Mouse (Mus musculus) CD8-positive naive resting alpha-beta T cell, adult 2 months (primary cell): ENCODE data around the gene Snta1.

Experiments used
- DNase-seq, 2 experiments: peaks; one replicate each; pipeline ENCODE4 v3.0.0; 2022; ENCODE audit warnings: low read depth in 2 of 2, low spot score in 2 of 2

Snta1 gene

GRCm38 (mm10) chr2:154422181-154422580 is 14.3 kb upstream of the Snta1 start:
- DNase-seq: no peak

DNA sequence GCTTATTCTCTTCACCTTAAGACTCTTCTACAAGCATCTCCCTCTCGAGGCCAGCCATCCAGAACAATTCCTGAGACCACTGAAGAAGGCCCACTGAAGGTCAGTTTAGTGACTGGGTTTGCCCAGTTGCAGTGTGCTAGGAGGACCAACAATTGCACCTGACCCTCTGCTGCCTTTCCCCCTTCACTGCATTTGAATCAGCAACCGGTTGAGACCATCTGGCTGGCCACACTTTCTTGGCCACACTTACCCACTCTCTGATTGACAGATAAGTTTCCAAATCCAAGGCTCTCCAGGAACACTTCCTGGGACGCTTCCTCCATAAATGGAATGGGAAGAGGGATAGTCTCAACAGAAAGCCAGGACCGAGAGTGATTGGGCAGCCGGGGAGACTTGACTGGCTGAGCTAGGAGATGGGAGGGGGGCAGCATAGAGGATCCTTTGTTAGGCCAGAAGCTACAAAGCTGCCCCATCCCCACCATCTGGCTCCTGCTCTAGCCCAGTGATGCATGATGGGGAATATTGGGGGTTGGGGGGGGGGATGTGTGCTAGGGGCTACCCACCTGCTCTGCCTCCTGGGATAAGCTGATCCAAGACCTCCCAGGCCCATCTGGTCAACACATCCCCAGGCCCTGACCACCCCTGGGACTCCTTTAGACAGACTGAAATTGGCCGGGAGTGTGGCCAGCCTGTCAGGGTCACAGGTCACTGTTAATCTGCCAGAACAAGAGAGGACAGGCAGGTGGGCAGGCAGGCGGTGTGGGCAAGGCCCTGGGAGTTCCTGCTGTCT is 13.2 kb upstream of the Snta1 start:
- no peak for DNase-seq

DNA sequence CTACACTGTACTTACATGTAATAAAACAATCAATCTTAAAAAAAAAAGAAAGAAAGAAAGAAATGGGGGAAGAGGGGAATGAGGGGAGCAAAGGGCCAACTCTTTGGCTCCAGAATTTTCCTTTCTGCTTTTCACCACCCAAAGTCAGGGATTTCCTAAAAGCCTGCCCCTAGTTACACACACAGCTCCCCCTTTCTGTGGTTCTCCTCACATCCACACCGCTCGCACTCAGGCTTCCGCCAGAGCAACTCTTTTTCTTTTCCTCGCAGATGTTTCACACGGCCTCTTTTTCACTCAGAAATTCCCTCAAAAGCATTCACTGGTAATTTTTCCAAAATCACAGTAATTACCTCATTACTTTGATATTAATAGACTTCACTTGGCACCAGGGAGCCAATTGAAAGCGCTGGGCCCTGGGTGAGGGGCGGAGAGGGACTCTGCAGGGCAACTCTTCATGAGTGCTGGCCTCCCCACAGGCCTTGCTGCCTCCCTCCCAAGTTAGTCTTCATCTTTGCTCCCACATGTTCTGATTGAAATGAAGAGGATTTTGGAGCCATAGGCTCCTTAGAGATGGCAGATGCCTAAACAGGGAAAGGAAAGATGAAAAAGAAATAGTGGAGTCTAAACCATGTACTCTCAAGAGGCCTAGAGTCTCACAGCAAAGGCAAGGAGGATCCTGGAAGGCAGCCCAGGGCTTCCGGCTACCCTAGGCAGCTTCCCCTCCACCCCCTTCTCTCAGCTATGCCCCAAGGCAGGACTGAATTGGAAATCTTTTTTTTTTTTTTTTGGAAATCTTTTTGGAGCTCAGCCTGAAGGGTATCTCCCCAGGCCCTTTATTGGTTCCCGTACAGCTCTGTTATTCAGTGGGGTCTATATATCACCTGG is 12.0 kb upstream of the Snta1 start:
- DNase-seq: no peak

DNA sequence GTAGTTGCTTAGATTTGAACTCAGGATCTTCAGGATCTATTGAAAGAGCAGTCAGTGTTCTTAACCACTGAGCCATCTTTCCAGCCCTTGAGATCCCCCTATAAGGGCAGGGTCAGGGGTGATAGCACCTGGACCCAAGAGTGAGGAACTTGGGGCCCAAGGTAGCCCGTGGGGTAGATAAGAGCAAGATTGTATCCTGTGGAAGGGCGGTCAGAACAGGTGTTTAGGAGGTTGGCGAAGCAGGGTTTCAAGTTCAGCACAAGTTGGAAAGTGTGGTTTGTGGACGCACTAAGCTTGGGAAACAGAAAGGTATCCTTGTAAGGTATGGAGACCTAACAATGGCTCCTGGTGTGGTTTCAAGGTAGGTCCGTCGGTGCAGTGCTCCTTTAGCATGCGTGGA is 10.1 kb upstream of the Snta1 start:
- no peak for DNase-seq

DNA sequence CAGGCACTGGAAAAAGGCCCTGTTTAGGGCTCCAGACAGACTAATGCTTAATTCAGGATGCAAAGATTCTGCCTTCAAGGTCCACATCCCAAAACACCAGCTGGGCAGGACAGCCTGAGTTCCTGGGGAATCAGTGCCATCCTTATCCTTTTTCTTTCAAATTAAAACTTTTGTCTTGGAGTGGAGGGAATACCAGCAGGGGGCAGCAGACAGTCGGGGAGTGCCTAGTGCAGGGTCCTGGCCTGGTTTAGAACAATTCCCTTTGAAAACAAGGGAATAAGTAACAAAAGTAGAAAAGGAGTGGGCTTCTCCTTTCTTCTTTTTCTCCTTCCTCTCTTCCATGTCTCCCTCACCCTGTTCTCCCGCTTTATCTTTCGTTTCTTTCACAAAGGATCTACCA is 9.2 kb upstream of the Snta1 start:
- peak; percentile 33 to 43 for DNase-seq

- peak in 1 of 2 experiments; percentile 22 for DNase-seq
These were observed 4.2 kb upstream of the Snta1 start for GRCm38 (mm10) chr2:154412018-154412666.

- no peak for DNase-seq
These were observed 2.5 kb upstream of the Snta1 start for GRCm38 (mm10) chr2:154410355-154410754.

DNA sequence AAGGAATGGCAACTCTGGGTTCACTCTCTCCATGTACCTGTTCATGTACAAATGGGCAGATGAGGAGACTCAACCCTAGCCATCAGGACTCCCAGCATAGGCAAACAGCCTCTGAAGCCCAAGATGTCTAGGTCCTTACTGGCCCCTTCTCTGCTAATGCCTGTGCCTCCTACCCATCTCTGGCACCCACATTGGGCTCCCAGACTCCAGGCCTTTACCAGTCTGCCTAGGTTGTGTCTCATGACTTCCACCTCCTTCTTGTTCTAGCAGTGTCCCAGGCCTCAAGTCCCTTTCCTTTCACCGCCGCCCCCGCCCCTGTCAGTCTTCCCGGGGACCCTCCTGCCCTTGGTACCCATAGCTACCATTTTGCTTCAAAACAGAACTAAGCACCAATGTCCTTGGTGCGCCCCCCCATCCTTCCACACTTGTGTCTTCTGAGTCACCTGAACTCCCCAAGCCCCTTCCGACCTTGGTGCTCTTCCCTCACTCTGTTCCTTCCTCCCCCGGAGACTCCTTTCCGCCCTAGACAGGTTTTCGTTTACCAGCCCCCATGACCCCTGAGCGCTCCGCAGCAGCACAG is 746 bp downstream of the Snta1 start:
- DNase-seq: no peak

DNA sequence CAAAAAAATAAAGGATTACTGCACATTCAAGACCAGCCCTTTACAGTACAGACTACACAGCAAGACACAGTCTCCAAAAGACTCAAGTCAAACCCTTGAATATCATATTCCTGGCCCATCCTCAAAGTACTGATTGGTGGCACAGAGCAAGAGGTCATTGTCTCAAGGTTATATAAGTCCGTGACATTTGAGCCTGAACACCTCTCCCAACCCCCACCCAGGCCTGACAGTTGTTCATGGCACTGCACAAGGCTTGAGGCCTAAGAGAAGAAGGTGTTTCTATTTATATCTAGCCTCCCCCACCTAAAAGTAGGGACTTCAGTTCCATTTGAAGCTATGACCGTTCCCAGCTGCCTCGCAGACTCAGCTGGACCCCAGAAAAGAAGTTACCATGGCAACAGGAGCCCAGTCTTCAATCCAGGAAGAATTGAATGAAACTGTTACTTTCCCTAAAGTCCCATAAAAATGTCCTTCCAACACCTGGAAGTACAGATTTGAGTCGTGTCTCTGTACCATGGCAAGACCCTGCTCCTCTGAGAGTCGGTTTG is 2.4 kb downstream of the Snta1 start:
- no peak for DNase-seq

- no peak for DNase-seq
These were observed 5.1 kb downstream of the Snta1 start for GRCm38 (mm10) chr2:154402811-154403210.

DNA sequence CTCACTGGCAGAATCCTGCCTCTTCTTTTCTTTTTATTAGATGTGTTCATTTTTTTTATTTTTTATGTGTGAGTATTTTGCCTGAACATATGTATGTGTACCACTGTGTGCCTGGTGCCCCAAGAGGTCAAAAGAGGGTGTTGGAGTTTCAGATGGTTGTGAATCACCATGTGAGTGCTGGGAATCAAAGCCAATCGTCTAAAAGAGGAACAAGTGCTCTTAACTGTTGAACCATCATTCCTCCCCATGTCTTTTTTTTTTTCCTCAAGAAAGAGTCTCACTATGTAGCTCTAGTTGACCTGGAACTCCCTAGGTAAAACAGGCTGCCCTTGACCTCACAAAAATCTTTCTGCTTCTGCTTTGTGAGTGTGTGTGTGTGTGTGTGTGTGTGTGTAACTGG is 5.9 kb downstream of the Snta1 start:
- DNase-seq: no peak

GRCm38 (mm10) chr2:154399325-154399724 is 8.6 kb downstream of the Snta1 start:
- no peak for DNase-seq

GRCm38 (mm10) chr2:154398267-154398666 is 9.6 kb downstream of the Snta1 start:
- no peak for DNase-seq

GRCm38 (mm10) chr2:154396529-154396928 is 11.4 kb downstream of the Snta1 start:
- DNase-seq: no peak

DNA sequence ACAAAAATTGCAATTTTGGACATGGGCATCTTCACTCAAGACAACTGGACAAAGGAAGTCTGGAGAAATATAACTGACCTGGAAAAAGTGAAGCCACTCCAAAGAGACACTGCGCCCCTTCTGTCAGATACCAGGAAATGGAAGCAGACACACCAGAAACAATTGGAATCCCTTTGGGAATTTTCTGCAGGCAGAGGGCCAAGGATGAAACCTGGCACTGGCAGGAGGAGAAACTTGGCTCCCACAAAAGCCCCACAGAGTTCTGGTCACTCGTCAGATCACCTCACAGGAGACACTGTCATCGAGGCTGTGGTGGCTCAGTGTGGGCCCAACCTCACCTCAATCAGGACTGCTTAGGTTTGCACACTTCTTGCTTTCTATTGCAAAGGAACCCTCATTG is 13.3 kb downstream of the Snta1 start:
- DNase-seq: no peak

DNA sequence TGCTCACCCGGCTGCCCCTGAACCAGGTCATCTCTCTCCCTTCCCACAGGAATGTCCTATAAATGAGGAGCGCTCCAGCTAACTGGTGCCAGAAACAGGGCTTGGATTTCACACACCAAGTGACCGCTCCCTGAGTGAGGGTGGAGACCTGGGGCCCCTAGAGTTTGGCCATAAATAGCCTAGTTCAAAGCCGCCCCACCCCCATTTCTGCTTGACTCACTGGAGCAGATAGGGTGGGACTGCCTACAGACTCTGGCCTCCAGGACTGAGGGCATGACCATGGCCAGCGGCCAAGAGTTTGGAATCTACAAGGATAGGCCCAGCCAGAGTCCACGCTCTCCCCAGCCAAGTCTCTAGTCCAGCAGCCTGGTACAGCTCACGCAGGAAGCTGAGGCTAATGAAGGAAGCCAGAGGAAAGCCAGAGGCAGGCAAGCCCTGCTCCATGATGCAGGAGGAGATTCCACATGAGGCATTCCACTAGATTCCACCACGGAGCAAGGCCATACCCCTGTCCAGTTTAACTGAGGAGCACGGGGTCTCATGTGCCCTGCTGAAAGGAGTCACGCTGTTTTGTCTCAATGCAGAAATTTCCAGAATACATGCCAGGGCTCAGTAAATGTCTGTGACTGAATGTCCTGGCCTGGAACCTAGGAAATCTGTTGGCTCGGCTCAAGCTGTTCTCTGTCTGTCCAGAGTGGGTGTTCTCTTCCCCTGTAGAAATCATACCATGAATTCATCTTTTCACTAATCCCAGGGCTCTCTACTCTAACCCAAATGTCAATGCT is 17.5 kb downstream of the Snta1 start:
- DNase-seq: no peak

GRCm38 (mm10) chr2:154379103-154379502 is 28.8 kb downstream of the Snta1 start:
- no peak for DNase-seq

DNA sequence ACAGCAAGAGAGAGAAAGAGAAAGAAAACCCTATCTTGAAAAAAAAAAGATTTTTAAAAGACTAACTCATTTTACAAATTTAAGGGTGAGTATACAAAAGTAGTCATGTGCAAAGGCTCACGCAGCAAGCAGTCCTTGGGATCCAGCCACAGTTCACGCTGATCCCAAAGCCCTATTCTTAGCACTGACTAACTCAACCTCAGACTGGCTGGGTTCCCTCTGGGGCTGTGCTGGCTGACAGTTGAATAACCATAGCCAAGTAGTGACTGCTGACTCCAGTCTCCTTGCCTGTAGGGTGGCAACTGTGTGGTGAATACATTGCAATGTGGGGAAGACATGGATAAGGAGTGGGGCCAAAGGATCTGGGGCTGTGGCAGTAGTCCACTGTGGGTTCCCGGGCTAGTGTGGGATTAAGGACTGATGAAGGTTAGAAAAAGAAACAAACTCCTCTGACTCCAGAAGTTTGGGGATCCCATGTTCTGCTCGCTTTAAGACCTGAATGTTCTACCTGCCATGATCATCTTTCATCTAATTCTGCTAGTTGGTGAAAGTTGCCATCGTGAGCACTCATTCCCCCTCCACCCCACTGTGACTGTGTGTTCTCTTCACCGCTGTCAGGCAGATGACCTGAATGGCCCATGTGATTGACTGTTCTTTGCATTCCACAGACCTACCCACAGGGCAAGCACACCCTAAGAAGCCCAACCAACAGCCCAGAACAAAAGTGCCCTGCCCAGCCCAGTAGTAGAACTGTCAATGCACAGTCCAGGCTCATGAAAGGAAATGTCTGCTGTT is 32.9 kb downstream of the Snta1 start:
- DNase-seq: no peak

- DNase-seq: peak; percentile 63 to 72
These were observed 33.8 kb downstream of the Snta1 start for GRCm38 (mm10) chr2:154373961-154374632.
